Mouse (Mus musculus) forebrain, embryonic 10.5 days (tissue): ENCODE data around the gene Cmah. TPM values are rescaled to one million over a fixed set of nuclear protein-coding genes. Genes with fewer than 3 reads are reported as not detected.

Experiments used
- DNase-seq: peaks from one replicate; pipeline ENCODE4 v3.0.0-alpha.2; 2017; ENCODE audit warnings: low spot score; ENCODE audit errors: extremely low spot score
- H3K27ac ChIP-seq: fragments of 300-500 bp; sonication (generic); 2 replicates; pipeline ENCODE4 v1.5.1; 2016; ENCODE audit warnings: mild to moderate bottlenecking
- H3K27me3 ChIP-seq: fragments of 300-500 bp; sonication (generic); 2 replicates; pipeline ENCODE4 v1.6.1; 2016; ENCODE audit warnings: mild to moderate bottlenecking; ENCODE audit not compliant: poor library complexity, severe bottlenecking
- H3K36me3 ChIP-seq: fragments of 300-500 bp; sonication (generic); replicated peaks from 2 replicates; pipeline ENCODE4 v1.6.1; 2016; ENCODE audit warnings: mild to moderate bottlenecking, moderate library complexity
- H3K4me1 ChIP-seq: fragments of 300-500 bp; sonication (generic); 2 replicates; pipeline ENCODE4 v1.6.1; 2016
- H3K4me3 ChIP-seq: fragments of 300-500 bp; sonication (generic); 2 replicates; pipeline ENCODE4 v1.5.1; 2016; ENCODE audit warnings: mild to moderate bottlenecking, moderate library complexity
- H3K9me3 ChIP-seq: fragments of 300-500 bp; sonication (generic); 2 replicates; pipeline ENCODE4 v1.6.1; 2016; ENCODE audit warnings: mild to moderate bottlenecking, moderate library complexity
- WGBS: fragments of 180-500 bp; shearing (Covaris S2); methylation state at CpG from one replicate; pipeline ENCODE4 v1.1.7; 2016; 5-methylcytosine and 5-hydroxymethylcytosine counted together
- polyA plus RNA-seq: library from polyadenylated mRNA; unstranded; fragments of >200 nt; fragmentation: Nextera tagmentation; extraction: Ambion mirVana; gene quantifications from 2 replicates; pipeline ENCODE4 v1.2.1, GENCODE M21; 2016

Gene Cmah
- polyA plus RNA-seq: 0.20 and 0.67 TPM in 2 replicates

GRCm38 (mm10) chr13:24327201-24327600, at the start of gene Cmah:
Gene Cmah, plus strand, starts transcription at chr13:24327404.
- Histone ChIP-seq H3K27me3 (no peaks in the 10 kb centered on the region), H3K4me1 (no peaks in the 10 kb centered on the region), H3K4me3 (no peak within 1 kb of the TSS), H3K27ac (no peak within 1 kb of the TSS), H3K9me3 (no peaks in the 10 kb centered on the region), H3K36me3 (no peaks in the 10 kb centered on the region)
- peak; percentile 10 for DNase-seq
- 95% methylated on average over 5 of the region's 5 CpGs for WGBS

- H3K27ac ChIP-seq: no peak overlapping the region
- H3K4me3 ChIP-seq: peak overlapping the region; percentile 78
- H3K4me1 ChIP-seq: peaks cover 25% of the 10 kb centered on the region
- H3K27me3 ChIP-seq: peaks cover 22% of the 10 kb centered on the region
- no peaks in the 10 kb centered on the region for H3K9me3 ChIP-seq
- peaks cover 7% of the 10 kb centered on the region; the same call in 1 of the 2 replicates for H3K36me3 ChIP-seq
- DNase-seq: no peak
- 55% methylated on average over 11 of the region's 11 CpGs for WGBS
These were observed 47.8 kb upstream of the Cmah start for GRCm38 (mm10) chr13:24279407-24279761.

- WGBS: 0% methylated on average over 21 of the region's 21 CpGs
- Histone ChIP-seq H3K27me3 (peaks cover 22% of the 10 kb centered on the region), H3K4me3 (peak overlapping the region; percentile 78), H3K4me1 (peaks cover 25% of the 10 kb centered on the region), H3K27ac (peak overlapping the region; percentile 94), H3K36me3 (peaks cover 7% of the 10 kb centered on the region; the same call in 1 of the 2 replicates), H3K9me3 (no peaks in the 10 kb centered on the region)
- DNase-seq: peak; percentile 34
These were observed 47.3 kb upstream of the Cmah start for GRCm38 (mm10) chr13:24279762-24280438.

- peak within 1 kb of the TSS; percentile 78 for H3K4me3 ChIP-seq
- peaks cover 25% of the 10 kb centered on the region for H3K4me1 ChIP-seq
- under 1% methylated on average over 96 of the region's 96 CpGs for WGBS
- no peaks in the 10 kb centered on the region for H3K9me3 ChIP-seq
- peaks cover 22% of the 10 kb centered on the region for H3K27me3 ChIP-seq
- peaks cover 4% of the 10 kb centered on the region; the same call in 1 of the 2 replicates for H3K36me3 ChIP-seq
- H3K27ac ChIP-seq: peak within 1 kb of the TSS; percentile 94
- DNase-seq: peak; percentile 85
These were observed 46.5 kb upstream of the Cmah start, which contains the start of gene Carmil1 for GRCm38 (mm10) chr13:24280439-24281431. Gene Carmil1, minus strand, starts transcription at chr13:24280795.

- no peak for DNase-seq
- Histone ChIP-seq H3K27me3 (no peaks in the 10 kb centered on the region), H3K4me1 (no peaks in the 10 kb centered on the region), H3K4me3 (no peak overlapping the region), H3K36me3 (no peaks in the 10 kb centered on the region), H3K9me3 (no peaks in the 10 kb centered on the region), H3K27ac (no peak overlapping the region)
- WGBS: 95% methylated on average over 2 of the region's 2 CpGs
These were observed 39.8 kb upstream of the Cmah start for GRCm38 (mm10) chr13:24287381-24287780.

GRCm38 (mm10) chr13:24297252-24297651, 30.0 kb upstream of the Cmah start:
- H3K4me3 ChIP-seq: no peak overlapping the region
- peak; percentile 43 for DNase-seq
- 0 out of 2 replicates have a peak, but pooled peaks cover 4% of the 10 kb centered on the region for H3K4me1 ChIP-seq
- no peak overlapping the region for H3K27ac ChIP-seq
- 19% methylated on average over 4 of the region's 4 CpGs for WGBS
- H3K36me3 ChIP-seq: no peaks in the 10 kb centered on the region
- H3K9me3 ChIP-seq: no peaks in the 10 kb centered on the region
- no peaks in the 10 kb centered on the region for H3K27me3 ChIP-seq

- no peak for DNase-seq
- H3K9me3 ChIP-seq: no peaks in the 10 kb centered on the region
- H3K36me3 ChIP-seq: no peaks in the 10 kb centered on the region
- no peak overlapping the region for H3K4me3 ChIP-seq
- no peak overlapping the region for H3K27ac ChIP-seq
- H3K27me3 ChIP-seq: no peaks in the 10 kb centered on the region
- no peaks in the 10 kb centered on the region for H3K4me1 ChIP-seq
- WGBS: 74% methylated on average over 4 of the region's 4 CpGs
These were observed 21.7 kb upstream of the Cmah start for GRCm38 (mm10) chr13:24305486-24305885.

GRCm38 (mm10) chr13:24306248-24306647, 21.0 kb upstream of the Cmah start:
- Histone ChIP-seq H3K36me3 (no peaks in the 10 kb centered on the region), H3K4me3 (no peak overlapping the region)

GRCm38 (mm10) chr13:24311011-24311940, 15.9 kb upstream of the Cmah start:
- Histone ChIP-seq H3K4me1 (no peaks in the 10 kb centered on the region), H3K4me3 (no peak overlapping the region), H3K27me3 (no peaks in the 10 kb centered on the region), H3K27ac (no peak overlapping the region), H3K9me3 (no peaks in the 10 kb centered on the region), H3K36me3 (no peaks in the 10 kb centered on the region)
- DNase-seq: no peak
- WGBS: 86% methylated on average over 8 of the region's 8 CpGs

More at GRCm38 (mm10) chr13:24306248-24306647, 21.0 kb upstream of the Cmah start:
- Histone ChIP-seq H3K9me3 (no peaks in the 10 kb centered on the region), H3K27ac (no peak overlapping the region), H3K4me1 (no peaks in the 10 kb centered on the region), H3K27me3 (no peaks in the 10 kb centered on the region)
- WGBS: 57% methylated on average over 4 of the region's 4 CpGs
- no peak for DNase-seq

- no peaks in the 10 kb centered on the region for H3K27me3 ChIP-seq
- no peaks in the 10 kb centered on the region for H3K36me3 ChIP-seq
- 78% methylated on average over 3 of the region's 3 CpGs for WGBS
- no peak overlapping the region for H3K4me3 ChIP-seq
- no peak overlapping the region for H3K27ac ChIP-seq
- no peaks in the 10 kb centered on the region for H3K9me3 ChIP-seq
- no peak for DNase-seq
- H3K4me1 ChIP-seq: no peaks in the 10 kb centered on the region
These were observed 10.6 kb upstream of the Cmah start for GRCm38 (mm10) chr13:24316563-24316962.

GRCm38 (mm10) chr13:24318618-24319017, 8.6 kb upstream of the Cmah start:
- H3K9me3 ChIP-seq: no peaks in the 10 kb centered on the region
- no peaks in the 10 kb centered on the region for H3K27me3 ChIP-seq
- H3K27ac ChIP-seq: no peak overlapping the region
- 28% methylated on average over 4 of the region's 4 CpGs for WGBS
- H3K4me1 ChIP-seq: no peaks in the 10 kb centered on the region
- DNase-seq: no peak
- no peaks in the 10 kb centered on the region for H3K36me3 ChIP-seq
- no peak overlapping the region for H3K4me3 ChIP-seq

GRCm38 (mm10) chr13:24321313-24321712, 5.9 kb upstream of the Cmah start:
- no peaks in the 10 kb centered on the region for H3K27me3 ChIP-seq
- H3K36me3 ChIP-seq: no peaks in the 10 kb centered on the region
- H3K9me3 ChIP-seq: no peaks in the 10 kb centered on the region
- no peak for DNase-seq
- WGBS: 75% methylated on average over 6 of the region's 6 CpGs
- H3K27ac ChIP-seq: no peak overlapping the region
- H3K4me3 ChIP-seq: no peak overlapping the region
- H3K4me1 ChIP-seq: no peaks in the 10 kb centered on the region
